Mouse (Mus musculus) testis, adult 2 months (tissue): ENCODE measurements around the gene Ddx27.

Source experiments
- CTCF ChIP-seq: fragments of 200-500 bp; IDR thresholded peaks from 2 replicates; pipeline ENCODE4 v1.5.1; 2012; ENCODE audit warnings: low read depth, mild to moderate bottlenecking, inconsistent platforms, low read length, moderate library complexity; ENCODE audit not compliant: control insufficient read depth, insufficient read depth, insufficient replicate concordance
- POLR2A ChIP-seq: fragments of 200-500 bp; IDR thresholded peaks from 2 replicates; pipeline ENCODE4 v1.6.1; 2012; ENCODE audit warnings: low read depth, mild to moderate bottlenecking, inconsistent platforms, low read length, moderate library complexity; ENCODE audit not compliant: control insufficient read depth

DNA sequence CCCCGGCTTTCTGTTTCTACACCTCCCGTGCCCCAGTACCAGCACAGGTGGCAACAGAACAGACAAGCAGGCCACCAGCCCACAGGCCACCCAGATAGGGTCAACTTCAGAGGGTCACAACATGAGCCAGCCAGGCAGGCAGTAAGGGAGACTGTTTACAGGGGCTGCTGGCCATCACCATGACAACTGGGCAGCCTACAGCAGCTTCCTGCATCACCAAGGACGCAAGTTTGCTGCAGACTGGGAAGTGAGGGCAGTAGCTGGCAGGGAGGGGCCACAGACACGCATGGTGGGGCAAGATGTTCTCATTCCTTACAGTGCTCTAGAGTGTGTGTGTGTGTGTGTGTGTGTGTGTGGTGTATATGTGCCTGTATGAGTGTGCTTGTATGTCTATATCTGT is 66.6 kb downstream of the Ddx27 start:
- TF ChIP-seq POLR2A (no peak), CTCF (no peak)
